Mouse (Mus musculus): ENCODE data around the gene Rbks. TPM values are rescaled to one million over a fixed set of nuclear protein-coding genes. Genes with fewer than 3 reads are reported as not detected.

The Rbks gene
- polyA plus RNA-seq, 1 experiment, result 9.6 TPM

DNA sequence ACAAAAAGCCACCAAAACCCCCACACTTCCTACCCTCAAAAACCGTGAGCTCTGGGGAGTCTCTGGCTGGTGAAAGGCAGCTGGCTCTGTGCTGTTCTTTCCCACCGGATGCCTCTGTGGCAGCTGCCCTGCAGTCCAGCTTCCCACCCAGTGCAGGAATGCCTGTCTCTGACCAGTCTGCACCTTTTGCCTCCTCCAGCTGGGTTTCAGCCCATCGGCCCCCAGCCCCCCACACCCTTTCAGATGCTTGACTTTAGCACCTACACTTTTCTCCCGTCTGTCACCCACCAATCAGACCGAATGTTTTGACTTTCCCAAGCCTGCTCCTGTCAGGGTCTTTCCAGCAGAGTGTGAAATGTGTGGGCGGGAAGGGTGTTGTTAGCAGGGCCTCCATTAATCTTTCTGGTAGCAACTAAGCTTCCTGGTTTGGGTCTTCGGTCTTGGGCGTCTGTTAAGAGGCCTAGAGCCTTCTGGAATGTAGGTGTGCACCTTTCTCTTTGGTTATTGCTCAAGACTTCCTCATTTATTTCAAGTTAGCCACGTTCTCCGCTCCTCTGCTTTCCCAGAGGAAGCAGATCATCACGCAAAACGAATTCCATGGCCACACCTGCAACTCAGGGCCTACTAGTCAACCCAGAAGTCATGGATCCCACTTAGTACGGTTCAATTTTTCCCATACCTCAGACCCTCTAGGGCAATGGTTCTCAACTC is 86.9 kb downstream of the Rbks start:
- no peak overlapping the region for H3K4me3 ChIP-seq (replicated peaks; ENCODE audit: control insufficient read depth, low read depth, low read length)
- H3K27ac ChIP-seq (ENCODE audit: control insufficient read depth, insufficient read depth, low read depth, low read length, poor library complexity), result peak overlapping the region; percentile 62
- WGBS, result 62% methylated on average over 13 of the region's 13 CpGs
- peaks cover 4% of the 10 kb centered on the region; the same call in 1 of the 2 replicates for H3K4me1 ChIP-seq (ENCODE audit: control insufficient read depth, insufficient read depth, low read length)
- no peak for TF ChIP-seq POLR2A (IDR thresholded peaks at IDR 0.05; ENCODE audit: borderline replicate concordance, control insufficient read depth, low read depth, low read length)
- no peak for TF ChIP-seq CTCF (IDR thresholded peaks at IDR 0.05; ENCODE audit: control insufficient read depth, insufficient read depth, low read length)

GRCm38 (mm10) chr5:31606151-31606550 is 91.3 kb downstream of the Rbks start:
- WGBS, result 15% methylated on average over 3 of the region's 3 CpGs
- peaks cover 4% of the 10 kb centered on the region for H3K4me1 ChIP-seq (ENCODE audit: control insufficient read depth, insufficient read depth, low read length)
- H3K27ac ChIP-seq (ENCODE audit: control insufficient read depth, insufficient read depth, low read depth, low read length, poor library complexity), result no peak overlapping the region
- H3K4me3 ChIP-seq (replicated peaks; ENCODE audit: control insufficient read depth, low read depth, low read length), result no peak overlapping the region
- TF ChIP-seq CTCF (IDR thresholded peaks at IDR 0.05; ENCODE audit: control insufficient read depth, insufficient read depth, low read length), result no peak
- no peak for TF ChIP-seq POLR2A (IDR thresholded peaks at IDR 0.05; ENCODE audit: borderline replicate concordance, control insufficient read depth, low read depth, low read length)

DNA sequence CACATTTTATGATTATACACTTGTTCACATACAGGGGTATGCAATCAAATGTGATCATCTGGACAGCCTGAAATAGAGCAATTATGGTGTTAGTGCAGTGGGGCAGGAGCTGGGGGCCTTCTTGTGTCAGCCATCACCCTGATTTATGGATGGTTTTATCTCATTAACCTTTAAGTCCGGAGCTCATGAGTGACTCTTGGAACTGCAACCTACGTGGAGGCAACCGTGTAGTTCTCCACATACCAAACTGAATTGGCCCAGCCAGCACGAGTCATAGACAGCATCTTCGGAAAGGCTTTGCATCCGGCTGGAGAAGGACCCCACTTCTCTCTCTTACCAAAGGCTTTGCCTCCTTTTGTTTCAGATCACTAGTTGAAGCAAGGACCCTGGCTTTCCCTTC is 93.7 kb downstream of the Rbks start:
- Histone ChIP-seq H3K27ac (ENCODE audit: control insufficient read depth, insufficient read depth, low read depth, low read length, poor library complexity) (no peak overlapping the region), H3K4me3 (replicated peaks; ENCODE audit: control insufficient read depth, low read depth, low read length) (no peak overlapping the region), H3K4me1 (ENCODE audit: control insufficient read depth, insufficient read depth, low read length) (peaks cover 5% of the 10 kb centered on the region)
- no peak for TF ChIP-seq CTCF (IDR thresholded peaks at IDR 0.05; ENCODE audit: control insufficient read depth, insufficient read depth, low read length)
- TF ChIP-seq POLR2A (IDR thresholded peaks at IDR 0.05; ENCODE audit: borderline replicate concordance, control insufficient read depth, low read depth, low read length), result no peak
- 83% methylated on average over 6 of the region's 6 CpGs for WGBS

DNA sequence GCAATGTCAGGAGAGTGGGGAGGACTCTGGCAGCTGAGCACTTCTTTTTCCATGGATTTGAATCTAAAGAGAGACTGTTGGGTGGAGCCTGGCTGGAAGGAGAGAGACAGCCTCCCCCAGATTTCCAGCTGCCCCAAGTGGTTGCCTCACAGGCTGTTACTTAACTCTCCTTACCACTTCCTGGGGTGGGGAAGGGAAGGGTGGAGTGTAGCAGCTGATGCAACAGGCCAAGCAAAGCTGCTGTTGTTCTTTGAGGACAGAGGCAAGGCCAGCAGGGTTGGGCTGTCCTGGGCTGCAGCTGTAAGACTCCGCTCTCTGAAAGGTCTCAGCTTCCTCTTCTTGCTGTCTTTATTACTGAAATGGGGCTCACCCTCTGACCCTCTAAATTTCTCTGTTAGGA is 95.0 kb downstream of the Rbks start:
- peak overlapping the region; percentile 92 for H3K27ac ChIP-seq (ENCODE audit: control insufficient read depth, insufficient read depth, low read depth, low read length, poor library complexity)
- H3K4me1 ChIP-seq (ENCODE audit: control insufficient read depth, insufficient read depth, low read length), result peaks cover 5% of the 10 kb centered on the region
- TF ChIP-seq POLR2A (IDR thresholded peaks at IDR 0.05; ENCODE audit: borderline replicate concordance, control insufficient read depth, low read depth, low read length) (no peak), CTCF (IDR thresholded peaks at IDR 0.05; ENCODE audit: control insufficient read depth, insufficient read depth, low read length) (no peak)
- H3K4me3 ChIP-seq (replicated peaks; ENCODE audit: control insufficient read depth, low read depth, low read length), result no peak overlapping the region
- 14% methylated on average over 1 of the region's 1 CpGs for WGBS

- Histone ChIP-seq H3K4me1 (ENCODE audit: control insufficient read depth, insufficient read depth, low read length) (peaks cover 5% of the 10 kb centered on the region), H3K27ac (ENCODE audit: control insufficient read depth, insufficient read depth, low read depth, low read length, poor library complexity) (peak overlapping the region; percentile 42; the same call in 1 of the 2 replicates), H3K4me3 (replicated peaks; ENCODE audit: control insufficient read depth, low read depth, low read length) (no peak overlapping the region)
- 65% methylated on average over 7 of the region's 7 CpGs for WGBS
- TF ChIP-seq CTCF (IDR thresholded peaks at IDR 0.05; ENCODE audit: control insufficient read depth, insufficient read depth, low read length), result no peak
- TF ChIP-seq POLR2A (IDR thresholded peaks at IDR 0.05; ENCODE audit: borderline replicate concordance, control insufficient read depth, low read depth, low read length), result no peak
Observed at GRCm38 (mm10) chr5:31601162-31601722, 96.2 kb downstream of the Rbks start.

- WGBS, result 67% methylated on average over 2 of the region's 2 CpGs
- H3K4me1 ChIP-seq (ENCODE audit: control insufficient read depth, insufficient read depth, low read length), result peaks cover 2% of the 10 kb centered on the region; the same call in 1 of the 2 replicates
- H3K4me3 ChIP-seq (replicated peaks; ENCODE audit: control insufficient read depth, low read depth, low read length), result no peak overlapping the region
- TF ChIP-seq POLR2A (IDR thresholded peaks at IDR 0.05; ENCODE audit: borderline replicate concordance, control insufficient read depth, low read depth, low read length), result no peak
- peak; percentile 72 for TF ChIP-seq CTCF (IDR thresholded peaks at IDR 0.05; ENCODE audit: control insufficient read depth, insufficient read depth, low read length)
- H3K27ac ChIP-seq (ENCODE audit: control insufficient read depth, insufficient read depth, low read depth, low read length, poor library complexity), result peak overlapping the region; percentile 26; the same call in 1 of the 2 replicates
Observed at GRCm38 (mm10) chr5:31599161-31599560, 98.3 kb downstream of the Rbks start.

- TF ChIP-seq CTCF (IDR thresholded peaks at IDR 0.05; ENCODE audit: control insufficient read depth, insufficient read depth, low read length) (peak; percentile 53; the same call in 1 of the 2 replicates), POLR2A (IDR thresholded peaks at IDR 0.05; ENCODE audit: borderline replicate concordance, control insufficient read depth, low read depth, low read length) (no peak)
- H3K27ac ChIP-seq (ENCODE audit: control insufficient read depth, insufficient read depth, low read depth, low read length, poor library complexity), result no peak overlapping the region
- WGBS, result 71% methylated on average over 4 of the region's 4 CpGs
- H3K4me3 ChIP-seq (replicated peaks; ENCODE audit: control insufficient read depth, low read depth, low read length), result no peak overlapping the region
- H3K4me1 ChIP-seq (ENCODE audit: control insufficient read depth, insufficient read depth, low read length), result peaks cover 2% of the 10 kb centered on the region; the same call in 1 of the 2 replicates
Observed at GRCm38 (mm10) chr5:31598579-31598978, 98.8 kb downstream of the Rbks start.

DNA sequence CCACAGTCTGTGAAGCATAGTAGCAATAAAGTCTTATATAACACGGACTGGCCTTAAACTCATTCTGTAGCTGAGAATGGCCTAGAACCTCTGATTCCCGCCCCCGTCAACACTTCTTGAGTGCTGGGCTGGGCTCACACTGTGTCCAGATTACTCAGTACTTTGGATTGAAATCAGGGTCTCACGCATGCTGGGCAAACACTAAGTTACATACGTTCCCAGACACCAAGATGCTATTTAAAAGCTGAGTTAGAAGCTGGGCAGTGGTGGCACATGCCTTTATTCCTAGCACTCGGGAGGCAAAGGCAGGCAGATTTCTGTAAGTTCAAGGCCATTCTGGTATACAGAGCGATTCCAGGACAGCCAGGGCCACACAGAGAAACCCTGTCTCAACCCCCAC is 99.3 kb downstream of the Rbks start:
- H3K27ac ChIP-seq (ENCODE audit: control insufficient read depth, insufficient read depth, low read depth, low read length, poor library complexity), result no peak overlapping the region
- H3K4me3 ChIP-seq (replicated peaks; ENCODE audit: control insufficient read depth, low read depth, low read length), result no peak overlapping the region
- WGBS, result 82% methylated on average over 7 of the region's 7 CpGs
- peaks cover 2% of the 10 kb centered on the region; the same call in 1 of the 2 replicates for H3K4me1 ChIP-seq (ENCODE audit: control insufficient read depth, insufficient read depth, low read length)
- TF ChIP-seq CTCF (IDR thresholded peaks at IDR 0.05; ENCODE audit: control insufficient read depth, insufficient read depth, low read length), result no peak
- TF ChIP-seq POLR2A (IDR thresholded peaks at IDR 0.05; ENCODE audit: borderline replicate concordance, control insufficient read depth, low read depth, low read length), result no peak
